Mouse (Mus musculus): ENCODE data around the gene Gse1.

DNA sequence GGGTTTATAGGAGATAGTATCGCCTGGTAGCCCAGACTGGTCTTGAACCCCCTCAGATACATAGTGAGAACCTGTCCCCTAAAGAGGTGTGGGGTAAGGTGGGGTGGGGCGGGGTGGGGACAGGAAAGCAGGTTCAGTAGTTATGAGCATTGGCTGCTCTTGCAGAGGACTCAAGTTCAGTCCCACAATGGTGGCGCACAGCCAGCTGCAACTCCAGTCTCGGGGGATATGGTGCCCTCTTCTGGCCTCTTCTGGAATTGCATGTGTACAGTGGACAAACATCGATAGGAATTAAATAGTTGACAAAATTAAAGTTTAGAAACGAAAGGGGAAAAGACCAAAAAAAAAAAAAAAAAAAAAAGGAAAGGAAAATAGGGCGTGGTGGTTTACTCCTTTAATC lies 371.2 kb downstream of the Gse1 start:
- TF ChIP-seq CTCF (IDR thresholded peaks at IDR 0.05; ENCODE audit: borderline replicate concordance, extremely low read depth, insufficient read depth, insufficient read length), result peak; percentile 74
- TF ChIP-seq POLR2A (IDR thresholded peaks at IDR 0.05; ENCODE audit: borderline replicate concordance, extremely low read depth, insufficient read depth, insufficient read length, poor library complexity, severe bottlenecking), result no peak

Measured in brain, embryonic 14.5 days (tissue).